Mouse (Mus musculus) liver, adult (tissue): ENCODE measurements around the gene Smpd4.

ENCODE experiments used
- GATA4 ChIP-seq: IDR thresholded peaks from 2 replicates; pipeline ENCODE4 v1.6.1; 2014; ENCODE audit warnings: mild to moderate bottlenecking, low read length; ENCODE audit not compliant: insufficient replicate concordance

The Smpd4 gene

GRCm38 (mm10) chr16:17633481-17634181 lies 14.5 kb downstream of the Smpd4 start:
- TF ChIP-seq GATA4: no peak

- no peak for TF ChIP-seq GATA4
Measured at GRCm38 (mm10) chr16:17636904-17637303, 17.8 kb downstream of the Smpd4 start.

- no peak for TF ChIP-seq GATA4
Measured at GRCm38 (mm10) chr16:17637610-17638009, 18.5 kb downstream of the Smpd4 start.

- TF ChIP-seq GATA4: no peak
Measured at GRCm38 (mm10) chr16:17638036-17638628, 19.0 kb downstream of the Smpd4 start.

- no peak for TF ChIP-seq GATA4
Measured at GRCm38 (mm10) chr16:17639081-17639480, 19.9 kb downstream of the Smpd4 start.

GRCm38 (mm10) chr16:17639951-17640350 lies 20.8 kb downstream of the Smpd4 start:
- TF ChIP-seq GATA4: no peak

- TF ChIP-seq GATA4: no peak
Measured at GRCm38 (mm10) chr16:17640706-17641105, 21.6 kb downstream of the Smpd4 start.

GRCm38 (mm10) chr16:17641301-17641700 lies 22.1 kb downstream of the Smpd4 start:
- no peak for TF ChIP-seq GATA4

- no peak for TF ChIP-seq GATA4
Measured at GRCm38 (mm10) chr16:17642311-17642710, 23.2 kb downstream of the Smpd4 start.

- TF ChIP-seq GATA4: no peak
Measured at GRCm38 (mm10) chr16:17643437-17643990, 24.4 kb downstream of the Smpd4 start.

GRCm38 (mm10) chr16:17646310-17647114 lies 27.4 kb downstream of the Smpd4 start, which contains the start of gene Ccdc74a:
TSS of gene Ccdc74a (plus strand) at chr16:17646470.
- no peak for TF ChIP-seq GATA4

- TF ChIP-seq GATA4: no peak
Measured at GRCm38 (mm10) chr16:17647156-17647555, 28.0 kb downstream of the Smpd4 start.

GRCm38 (mm10) chr16:17647566-17648340 lies 28.6 kb downstream of the Smpd4 start:
- no peak for TF ChIP-seq GATA4

- TF ChIP-seq GATA4: no peak
Measured at GRCm38 (mm10) chr16:17649925-17650605, 30.9 kb downstream of the Smpd4 start.
